Mouse (Mus musculus) cerebellum, adult 2 months (tissue): ENCODE data around the gene Hax1.

Experiments used
- CTCF ChIP-seq: fragments of 200-500 bp; IDR thresholded peaks from 2 replicates; pipeline ENCODE4 v1.5.1; 2011; ENCODE audit warnings: low read depth, mild to moderate bottlenecking, control low read depth, low read length, moderate library complexity, borderline replicate concordance; ENCODE audit not compliant: insufficient read depth
- POLR2A ChIP-seq: fragments of 200-500 bp; IDR thresholded peaks from 2 replicates; pipeline ENCODE4 v1.6.1; 2011; ENCODE audit warnings: low read length, control low read depth, borderline replicate concordance; ENCODE audit not compliant: insufficient read depth

- TF ChIP-seq CTCF, result no peak
- no peak for TF ChIP-seq POLR2A
Observed at GRCm38 (mm10) chr3:89957880-89958279, 40.7 kb downstream of the Hax1 start.
